Mouse (Mus musculus) skeletal muscle tissue, adult 2 months (tissue): ENCODE measurements around the gene Mrps12.
A peak's percentile ranks its signal among the peaks of the same experiment; 100 is the strongest.

Experiments used
- DNase-seq: peaks from one replicate; pipeline ENCODE4 v3.0.0-alpha.2; 2012; ENCODE audit warnings: low read depth, low spot score

Gene Mrps12

DNA sequence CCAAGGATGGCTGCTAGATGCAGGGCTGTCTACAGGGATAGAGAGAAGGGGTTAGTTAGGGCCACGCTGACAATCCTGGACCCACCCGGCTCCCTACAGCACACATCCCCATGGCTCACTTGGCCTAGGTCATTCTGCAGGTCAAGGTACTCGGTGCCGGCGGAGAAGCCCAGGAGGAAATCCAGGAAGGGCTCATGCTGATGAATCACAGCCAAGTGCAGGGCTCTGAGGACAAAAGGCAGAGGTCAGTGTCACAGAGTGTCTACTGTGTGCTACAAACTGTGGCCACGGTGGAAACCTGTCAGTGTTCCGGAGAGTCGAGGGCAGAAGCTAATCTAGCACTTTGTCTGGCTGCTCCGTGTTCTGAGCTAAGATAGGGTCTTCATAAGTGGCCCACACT lies 20.3 kb upstream of the Mrps12 start:
- no peak for DNase-seq

- DNase-seq, result no peak
These were observed 17.0 kb upstream of the Mrps12 start for GRCm38 (mm10) chr7:28758623-28759022.

- DNase-seq, result no peak
These were observed 14.5 kb upstream of the Mrps12 start, which contains the start of gene Ccer2 for GRCm38 (mm10) chr7:28756079-28756478. TSS of gene Ccer2 (plus strand) at chr7:28756174.

- DNase-seq, result no peak
These were observed 8.3 kb upstream of the Mrps12 start for GRCm38 (mm10) chr7:28749935-28750334.

DNA sequence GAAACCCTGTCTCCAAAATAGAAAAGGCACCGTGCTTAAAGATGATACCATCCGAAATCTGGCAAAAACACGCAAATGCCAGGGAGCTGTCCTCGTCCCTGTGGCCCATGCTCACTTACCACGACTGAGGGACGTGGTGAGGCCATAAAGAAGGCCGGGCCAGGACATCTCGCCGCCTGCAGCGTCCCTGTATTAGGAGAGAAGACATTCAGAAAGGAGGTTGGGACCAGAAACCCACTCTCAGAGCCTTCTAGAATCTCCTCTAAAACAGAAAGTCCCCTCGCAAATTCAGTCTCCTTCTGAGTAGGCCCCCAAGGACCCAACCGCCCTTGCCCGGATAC lies 282 bp downstream of the Mrps12 start:
- DNase-seq, result no peak

- DNase-seq, result no peak
These were observed 671 bp downstream of the Mrps12 start for GRCm38 (mm10) chr7:28740949-28741348.

- DNase-seq, result no peak
These were observed 1.8 kb downstream of the Mrps12 start for GRCm38 (mm10) chr7:28739829-28740228.

- no peak for DNase-seq
These were observed 5.9 kb downstream of the Mrps12 start for GRCm38 (mm10) chr7:28735701-28736100.

DNA sequence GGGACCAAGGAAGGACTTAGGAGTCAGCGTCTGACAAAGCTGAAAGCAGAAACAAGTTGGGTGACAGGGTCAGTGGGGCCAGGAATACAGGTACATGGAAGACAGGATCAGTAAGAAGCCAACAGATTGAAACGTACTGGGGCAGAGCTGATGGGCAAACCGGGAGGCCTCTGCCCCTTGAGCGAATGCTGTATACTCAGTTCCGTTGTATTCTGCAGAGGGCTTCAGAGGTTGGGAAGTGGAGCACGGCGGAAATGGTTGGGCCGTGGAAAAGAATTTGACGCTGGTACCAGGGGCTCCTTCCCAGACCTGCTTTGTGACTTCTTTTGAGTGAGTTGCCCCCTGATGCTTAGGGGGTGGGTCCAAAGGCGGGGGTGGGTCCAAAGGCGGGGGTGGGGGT lies 8.4 kb downstream of the Mrps12 start:
- DNase-seq, result no peak

DNA sequence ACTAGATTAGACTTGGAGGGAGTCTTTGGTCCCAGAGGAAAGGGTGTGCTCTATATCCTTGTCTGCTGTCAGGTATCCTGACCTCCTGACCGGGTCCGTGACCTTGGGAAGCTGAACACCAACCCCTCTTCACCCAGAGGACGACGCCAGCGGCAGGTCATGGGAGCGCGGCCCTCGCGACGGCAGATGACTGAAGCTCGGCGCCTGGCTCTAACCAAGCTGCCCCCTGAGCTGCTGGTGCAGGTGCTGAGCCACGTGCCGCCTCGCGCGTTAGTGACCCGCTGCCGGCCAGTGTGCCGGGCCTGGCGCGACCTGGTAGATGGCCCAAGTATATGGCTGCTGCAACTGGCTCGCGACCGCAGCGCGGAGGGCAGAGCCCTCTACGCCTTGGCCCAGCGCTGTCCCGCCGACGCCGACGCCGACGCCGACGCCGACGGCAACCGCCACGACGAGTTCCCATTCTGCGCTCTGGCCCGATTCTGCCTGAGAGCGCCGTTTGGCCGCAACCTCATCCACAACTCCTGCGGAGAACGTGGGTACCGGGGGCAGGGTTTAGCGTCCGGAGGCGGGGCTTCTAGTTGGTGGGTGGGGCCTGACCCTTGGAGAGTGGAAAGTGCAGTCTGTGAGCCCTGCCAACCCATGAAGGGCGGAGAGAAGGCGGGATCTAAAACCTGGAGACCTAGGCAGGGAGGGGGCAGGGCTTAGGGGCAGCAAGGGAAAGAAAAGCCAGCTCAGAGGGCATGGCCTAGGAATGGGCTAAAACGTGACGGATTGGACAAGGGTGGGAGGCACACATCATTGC lies 9.1 kb downstream of the Mrps12 start:
- no peak for DNase-seq

DNA sequence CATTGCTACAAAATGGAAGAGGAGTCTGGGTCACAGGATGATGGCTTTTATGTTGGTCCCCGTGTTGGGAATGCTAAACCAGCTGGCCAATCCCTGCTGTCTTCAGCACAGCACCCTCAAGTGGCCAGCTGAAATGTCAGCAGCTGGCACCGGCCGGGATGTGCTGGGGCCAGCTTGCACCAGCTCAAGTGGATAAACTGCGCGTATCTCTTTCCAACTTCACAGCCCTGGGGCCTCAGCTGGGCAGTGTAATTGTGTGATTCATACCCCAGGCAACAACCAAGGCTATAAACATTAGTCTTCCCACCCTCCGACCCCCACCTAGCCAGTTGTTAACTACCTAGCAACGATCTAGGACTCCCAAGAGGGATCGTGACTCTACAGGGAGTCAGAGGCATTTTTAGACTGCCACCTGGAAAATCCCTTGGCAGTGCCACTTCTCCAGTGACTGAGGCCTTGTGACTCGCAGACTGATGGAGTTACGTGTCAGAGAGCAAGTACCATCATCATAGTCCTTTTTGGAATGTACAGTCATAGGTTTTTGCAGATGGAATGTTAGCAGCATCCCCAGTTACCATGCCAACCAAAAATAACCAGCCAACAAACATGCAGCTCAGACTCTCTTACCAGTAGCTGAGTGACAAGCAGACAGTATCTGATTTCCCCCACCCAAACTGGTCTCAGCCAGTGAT lies 13.8 kb downstream of the Mrps12 start:
- DNase-seq, result peak; percentile 58

- peak; percentile 70 for DNase-seq
These were observed 15.0 kb downstream of the Mrps12 start for GRCm38 (mm10) chr7:28726600-28726999.

DNA sequence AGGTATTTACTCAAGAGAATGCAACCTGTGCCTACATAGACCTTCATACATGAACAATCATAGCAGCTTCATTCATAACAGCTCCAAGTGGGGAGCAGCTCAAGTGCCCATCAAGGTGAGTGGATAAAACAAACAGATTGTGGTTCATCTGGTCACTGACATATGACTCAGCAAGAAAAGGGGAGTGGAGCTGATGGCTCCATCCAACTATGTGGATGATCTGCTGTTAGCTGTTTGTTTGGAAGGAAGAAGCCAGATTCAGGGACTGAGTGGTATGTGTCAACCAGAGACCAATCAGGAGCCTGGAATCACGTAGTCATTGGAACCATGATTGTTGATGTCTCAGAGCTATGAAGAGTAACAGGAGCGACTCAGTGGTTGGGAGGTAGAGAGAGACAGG lies 17.0 kb downstream of the Mrps12 start:
- DNase-seq, result no peak

GRCm38 (mm10) chr7:28722079-28722478 lies 19.5 kb downstream of the Mrps12 start:
- DNase-seq, result no peak

- DNase-seq, result no peak
These were observed 20.7 kb downstream of the Mrps12 start for GRCm38 (mm10) chr7:28720753-28721537.

- no peak for DNase-seq
These were observed 22.0 kb downstream of the Mrps12 start for GRCm38 (mm10) chr7:28719650-28720049.

- DNase-seq, result no peak
These were observed 22.5 kb downstream of the Mrps12 start for GRCm38 (mm10) chr7:28719159-28719558.

DNA sequence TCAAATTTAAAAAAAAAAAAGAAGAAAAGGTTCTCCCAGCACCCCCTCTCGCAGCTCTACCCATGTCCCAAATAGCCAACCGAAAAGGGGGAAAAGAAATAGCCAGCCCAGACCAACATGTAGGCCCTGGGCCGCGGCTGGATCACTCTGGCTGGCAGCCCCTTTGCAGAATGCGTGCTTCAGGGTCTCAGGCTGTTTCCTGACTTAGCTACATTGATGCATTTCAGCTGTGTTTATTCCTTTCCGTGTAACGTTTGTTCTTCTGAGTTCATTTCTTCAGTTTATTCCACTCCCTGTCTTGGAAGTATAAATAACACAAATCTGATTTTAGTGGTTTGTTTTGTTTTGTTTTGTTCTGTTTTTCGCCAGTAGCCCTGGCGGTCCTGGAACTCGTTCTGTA lies 23.9 kb downstream of the Mrps12 start:
- DNase-seq, result no peak

- DNase-seq, result peak; percentile 69
These were observed 24.9 kb downstream of the Mrps12 start, which contains the start of gene Fbxo17 for GRCm38 (mm10) chr7:28716590-28717281. TSS of gene Fbxo17 (plus strand) at chr7:28716804.

DNA sequence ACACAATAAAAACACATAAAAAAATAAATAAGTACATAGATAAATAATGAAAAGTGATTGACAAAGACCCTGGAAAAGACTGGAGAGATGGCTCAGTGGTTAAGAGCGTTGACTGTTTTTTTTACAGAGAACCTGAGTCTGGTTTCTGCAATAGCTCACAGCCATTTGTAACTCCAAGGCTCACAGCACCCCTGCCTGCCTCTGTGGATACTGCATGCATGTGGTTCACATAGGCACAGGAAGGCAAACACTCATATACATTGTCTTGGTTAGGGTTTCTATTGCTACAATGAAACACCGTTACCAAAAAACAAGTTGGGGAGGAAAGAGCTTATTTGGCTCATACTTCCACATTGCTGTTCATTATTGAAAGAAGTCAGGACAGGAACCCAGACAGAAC lies 26.0 kb downstream of the Mrps12 start:
- no peak for DNase-seq

GRCm38 (mm10) chr7:28714667-28715066 lies 27.0 kb downstream of the Mrps12 start:
- DNase-seq, result no peak

DNA sequence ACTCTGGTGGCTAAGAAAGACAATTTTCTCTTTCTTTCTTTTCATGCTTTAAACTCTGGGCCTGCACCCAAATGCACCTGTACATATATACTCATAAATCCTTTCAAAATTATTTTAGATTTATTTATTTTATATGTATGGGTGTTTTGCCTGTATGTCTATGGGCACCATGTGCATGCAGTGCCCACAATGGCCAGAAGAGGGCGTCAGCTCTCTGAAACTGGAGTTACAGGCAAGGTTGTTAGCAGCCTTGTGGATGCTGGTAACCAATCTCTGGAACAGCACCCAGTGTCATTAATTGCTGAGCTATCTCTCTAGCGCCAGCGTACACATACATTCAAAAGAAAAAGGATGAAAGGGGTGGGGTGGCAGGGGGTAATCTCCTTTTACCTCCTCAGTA lies 30.7 kb downstream of the Mrps12 start:
- no peak for DNase-seq
